In the genomic region with DNA sequence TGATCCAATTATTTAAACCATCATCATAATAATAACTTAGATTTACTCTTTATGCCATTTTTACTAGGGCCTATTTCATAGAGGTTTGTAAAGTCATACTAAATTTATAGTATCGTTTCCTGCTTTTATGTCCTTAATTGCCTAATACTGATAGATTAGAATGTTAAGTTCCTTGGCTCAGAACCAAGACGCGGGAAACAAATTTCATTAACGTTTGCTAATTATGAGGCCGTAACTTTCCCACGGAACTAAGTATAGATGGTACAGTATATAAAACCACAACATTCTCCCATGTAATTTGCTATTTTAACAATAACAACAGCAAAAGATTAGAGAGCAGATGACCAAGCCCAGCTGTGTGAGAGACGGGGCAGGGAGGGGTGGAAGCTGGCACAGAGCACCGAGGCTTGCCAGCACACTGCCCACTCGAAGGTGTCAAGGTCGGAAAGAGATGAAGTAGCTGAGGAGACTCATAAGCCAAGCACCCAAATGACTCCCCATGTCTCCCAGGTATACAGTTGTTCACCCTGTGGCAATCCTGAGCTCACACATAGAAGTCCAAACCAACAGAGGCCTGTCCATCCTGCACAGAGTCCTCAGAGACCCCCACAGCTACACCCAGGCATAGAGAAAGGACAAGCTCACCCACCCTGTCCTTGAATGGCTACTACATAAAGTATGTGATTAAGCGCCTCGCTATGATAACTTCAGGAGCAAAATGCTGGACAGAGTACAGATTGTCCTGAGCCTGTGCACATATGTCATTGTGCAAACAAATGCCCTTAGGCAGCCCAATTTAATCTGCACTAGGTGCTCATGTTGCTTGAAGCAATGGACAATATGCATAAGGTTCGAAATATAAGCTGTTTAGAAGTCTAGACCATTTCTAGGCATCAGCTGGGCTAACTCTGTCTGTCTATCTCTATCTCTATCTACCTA, we compare ENCODE assay signal across 17 mouse cellular contexts. TPM values are rescaled to one million over a fixed set of nuclear protein-coding genes. Genes with fewer than 3 reads are reported as not detected.
DNase-seq lines count a peak whose midpoint lies in the region; ATAC-seq and TF ChIP-seq lines count a peak whose summit lies in the region.
"Had no signal": no experiment of that assay in that cellular context is flagged by ENCODE, and none has a peak within 500 bp of the region (broad histone marks: within the 10 kb centered on the region; RNA-seq: fewer than 3 reads in every experiment).

No protein-coding gene starts in this region.

- no peaks in the 10 kb centered on the region for H3K27me3 ChIP-seq in heart, embryonic 15.5 days
- H3K27me3 ChIP-seq in lung, embryonic 14.5 days (ENCODE audit: insufficient read depth, low read length) = no peaks in the 10 kb centered on the region
- no peaks in the 10 kb centered on the region for H3K27me3 ChIP-seq in myocyte (ENCODE audit: control insufficient read depth, insufficient read depth, insufficient read length)
- H3K27me3 ChIP-seq in cerebellum, adult 2 months (ENCODE audit: control insufficient read depth, insufficient read depth, low read length) = no peaks in the 10 kb centered on the region
- H3K27me3 ChIP-seq: hindbrain, embryonic 12.5 days; liver, embryonic 15.5 days; Patski had no signal

- H3K36me3 ChIP-seq in heart, embryonic 15.5 days = no peaks in the 10 kb centered on the region
- peaks cover 4% of the 10 kb centered on the region; the same call in 1 of the 2 replicates for H3K36me3 ChIP-seq in lung, embryonic 14.5 days (ENCODE audit: insufficient read depth)
- H3K36me3 ChIP-seq in myocyte (ENCODE audit: control insufficient read depth, insufficient read depth) = no peaks in the 10 kb centered on the region
- H3K36me3 ChIP-seq: heart, embryonic 10.5 days; hindbrain, embryonic 12.5 days; limb, embryonic 13.5 days; liver, embryonic 15.5 days had no signal

- no peak for TF ChIP-seq POLR2A in myocyte (IDR thresholded peaks at IDR 0.05; ENCODE audit: insufficient read length, low read depth)
- no peak for TF ChIP-seq POLR2A in cerebellum, adult 2 months (IDR thresholded peaks at IDR 0.05; ENCODE audit: borderline replicate concordance, insufficient read depth, low read length)

- H3K4me2 ChIP-seq in heart, embryonic 15.5 days = no peak overlapping the region
- no peak overlapping the region for H3K4me2 ChIP-seq in lung, embryonic 14.5 days
- no peak overlapping the region for H3K4me2 ChIP-seq in myocyte (ENCODE audit: low read depth)
- H3K4me2 ChIP-seq: hindbrain, embryonic 12.5 days; limb, embryonic 13.5 days; liver, embryonic 15.5 days had no signal

- H3K9me3 ChIP-seq in heart, embryonic 15.5 days (replicated peaks) = no peaks in the 10 kb centered on the region
- no peaks in the 10 kb centered on the region for H3K9me3 ChIP-seq in lung, embryonic 14.5 days (ENCODE audit: low read depth, low read length)
- H3K9me3 ChIP-seq: heart, embryonic 10.5 days; hindbrain, embryonic 12.5 days; limb, embryonic 13.5 days; liver, embryonic 15.5 days had no signal

- intact Hi-C loops in heart, postnatal 14 days (cut with DNase I) = no loop called here

- TF ChIP-seq CTCF in lung, embryonic 14.5 days (IDR thresholded peaks at IDR 0.05; ENCODE audit: low read depth) = no peak
- no peak for TF ChIP-seq CTCF in cerebellum, adult 2 months (IDR thresholded peaks at IDR 0.05; ENCODE audit: borderline replicate concordance, insufficient read depth, low read depth, low read length)

- peaks cover 75% of the 10 kb centered on the region for H3K4me1 ChIP-seq in heart, embryonic 15.5 days (replicated peaks)
- H3K4me1 ChIP-seq in lung, embryonic 14.5 days (ENCODE audit: insufficient read depth) = peaks cover 44% of the 10 kb centered on the region
- no peaks in the 10 kb centered on the region for H3K4me1 ChIP-seq in cerebellum, adult 2 months (ENCODE audit: control insufficient read depth, insufficient read depth, low read length)

- H3K4me3 ChIP-seq in heart, embryonic 15.5 days = no peak overlapping the region
- H3K4me3 ChIP-seq in lung, embryonic 14.5 days (ENCODE audit: low read depth, low read length) = no peak overlapping the region
- no peak overlapping the region for H3K4me3 ChIP-seq in myocyte
- no peak overlapping the region for H3K4me3 ChIP-seq in cerebellum, adult 2 months (replicated peaks; ENCODE audit: insufficient read depth, low read depth, low read length)
- H3K4me3 ChIP-seq: heart, embryonic 10.5 days; hindbrain, embryonic 12.5 days; limb, embryonic 13.5 days; liver, embryonic 15.5 days had no signal

- H3ac ChIP-seq in myocyte (ENCODE audit: control insufficient read depth, insufficient read length) = no peak overlapping the region

- H3K27ac ChIP-seq in heart, embryonic 15.5 days = 0 out of 2 replicates have a peak overlapping the region, but pooled peaks have one; percentile 14
- H3K27ac ChIP-seq in lung, embryonic 14.5 days (ENCODE audit: low read depth) = peak overlapping the region; percentile 56; the same call in 1 of the 2 replicates
- H3K27ac ChIP-seq in cerebellum, adult 2 months (ENCODE audit: insufficient read depth, low read length) = no peak overlapping the region
- H3K27ac ChIP-seq: hindbrain, embryonic 12.5 days; limb, embryonic 13.5 days; liver, embryonic 15.5 days had no signal

- 65% methylated on average over 13 of the region's 13 CpGs for WGBS in heart, embryonic 15.5 days
- 54% methylated on average over 13 of the region's 13 CpGs for WGBS in lung, embryonic 14.5 days
- 37% methylated on average over 13 of the region's 13 CpGs for WGBS in cerebellum, adult 2 months

- H3K79me2 ChIP-seq in myocyte (ENCODE audit: control insufficient read depth, insufficient read depth) = no peaks in the 10 kb centered on the region

- H3K9ac ChIP-seq in heart, embryonic 15.5 days = no peak overlapping the region
- H3K9ac ChIP-seq in lung, embryonic 14.5 days = no peak overlapping the region
- H3K9ac ChIP-seq: forebrain, postnatal 0 days; hindbrain, embryonic 12.5 days; limb, embryonic 13.5 days; liver, embryonic 15.5 days had no signal

- DNase-seq in heart, postnatal 14 days = no peak
- peak; percentile 71 for DNase-seq in lung, embryonic 14.5 days
- no peak for DNase-seq in lung, postnatal 25 days (ENCODE audit: low spot score)
- DNase-seq in NIH3T3 (ENCODE audit: low read depth) = peak; percentile 41
- DNase-seq in neural tube, embryonic 10.5 days (ENCODE audit: extremely low spot score, low spot score) = no peak
- DNase-seq in cerebellum, adult 2 months = no peak
- DNase-seq: cerebellum, postnatal 36 days; forebrain, postnatal 0 days; thymus, postnatal 25 days had no signal

- no peak for ATAC-seq in heart, embryonic 15.5 days (replicated peaks; ENCODE audit: insufficient number of reproducible peaks, insufficient read depth, low FRiP score, low read depth)
- ATAC-seq in lung, embryonic 14.5 days (ENCODE audit: insufficient read depth) = no peak
- ATAC-seq: forebrain, postnatal 0 days; Patski had no signal

TF ChIP-seq in myocyte, 11 proteins besides CTCF, POLR2A, EP300 and RAD21:
- TF ChIP-seq E2F4 (IDR thresholded peaks at IDR 0.05; ENCODE audit: insufficient read depth) (no peak), REST (IDR thresholded peaks at IDR 0.05; ENCODE audit: insufficient read depth, insufficient read length) (peak; percentile 40)

RNA-seq across cellular contexts. Expression of gene Col4a2, which starts 55.3 kb away (rescaled TPM):
- 89.8 and 106 TPM in 2 replicates for polyA plus RNA-seq in heart, embryonic 15.5 days (2015; fragmentation: Nextera tagmentation; extraction: Ambion mirVana)
- total RNA-seq in heart, postnatal 14 days (2021) = 100 to 1,000 TPM; 570 to 571 TPM
- 103 and 111 TPM in 2 replicates for polyA plus RNA-seq in lung, embryonic 14.5 days (2014; fragmentation: Nextera tagmentation; extraction: Ambion mirVana)
- polyA plus RNA-seq in myocyte (2012; fragmentation: generic; extraction: Trizol) = 47.3 TPM
- 13.8 and 15.0 TPM in 2 replicates for polyA plus RNA-seq in cerebellum, adult 2 months (2012; rRNA removed)

RNA-seq across cellular contexts. Expression of gene Col4a1, which starts 55.3 kb away (rescaled TPM):
- polyA plus RNA-seq in heart, embryonic 15.5 days (2015; fragmentation: Nextera tagmentation; extraction: Ambion mirVana) = 191 and 245 TPM in 2 replicates
- total RNA-seq in heart, postnatal 14 days (2021) = 1,000 to 10,000 TPM; 1,046 to 1,073 TPM
- polyA plus RNA-seq in lung, embryonic 14.5 days (2014; fragmentation: Nextera tagmentation; extraction: Ambion mirVana) = 372 and 389 TPM in 2 replicates
- 34.8 TPM for polyA plus RNA-seq in myocyte (2012; fragmentation: generic; extraction: Trizol)
- 14.8 and 15.6 TPM in 2 replicates for polyA plus RNA-seq in cerebellum, adult 2 months (2012; rRNA removed)
- total RNA-seq: megakaryocyte-erythroid progenitor cell, adult 5-6 weeks had no signal

Comparison
In these comparisons a context has a peak if more than half of its experiments do, and no peak if none do; other contexts are left out.
1. DNase-seq: peak in lung, embryonic 14.5 days (single experiment) and NIH3T3 (single experiment); none in heart, postnatal 14 days (0 of 2), lung, postnatal 25 days (single experiment), neural tube, embryonic 10.5 days (single experiment) and cerebellum, adult 2 months (0 of 2).